Mouse (Mus musculus): ENCODE measurements around the gene Smim22. TPM values are rescaled to one million over a fixed set of nuclear protein-coding genes. Genes with fewer than 3 reads are reported as not detected.

Smim22 gene
- polyA plus RNA-seq (2014; fragmentation: Illumina TruSeq; extraction: RNeasy Lipid Tissue Mini Kit (QIAGEN cat#74804); ENCODE audit: low read depth, low replicate concordance), result 51.7 TPM

DNA sequence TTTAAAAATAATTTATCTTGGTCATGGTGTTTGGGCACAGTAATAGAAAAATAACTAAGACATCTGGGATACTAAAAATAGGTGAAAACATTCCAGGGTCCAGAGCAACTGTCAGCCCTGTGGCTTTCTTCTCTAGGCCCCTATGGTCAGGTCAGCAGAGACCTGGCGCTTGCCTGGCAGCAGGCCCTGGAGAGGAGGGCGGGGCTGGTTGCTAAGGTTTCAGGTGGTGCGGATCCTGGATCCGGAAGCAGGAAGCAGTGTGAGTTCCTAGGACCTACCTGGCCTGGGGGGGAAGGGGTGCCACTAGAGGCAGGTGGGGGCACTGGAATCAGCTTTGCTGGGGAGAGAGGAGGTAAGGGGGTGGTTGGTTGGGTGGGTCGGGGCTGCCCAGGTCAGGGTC lies at the start of gene Smim22:
Smim22 (plus strand) TSS at position 222 of the 400 bp plus-strand sequence.

DNA sequence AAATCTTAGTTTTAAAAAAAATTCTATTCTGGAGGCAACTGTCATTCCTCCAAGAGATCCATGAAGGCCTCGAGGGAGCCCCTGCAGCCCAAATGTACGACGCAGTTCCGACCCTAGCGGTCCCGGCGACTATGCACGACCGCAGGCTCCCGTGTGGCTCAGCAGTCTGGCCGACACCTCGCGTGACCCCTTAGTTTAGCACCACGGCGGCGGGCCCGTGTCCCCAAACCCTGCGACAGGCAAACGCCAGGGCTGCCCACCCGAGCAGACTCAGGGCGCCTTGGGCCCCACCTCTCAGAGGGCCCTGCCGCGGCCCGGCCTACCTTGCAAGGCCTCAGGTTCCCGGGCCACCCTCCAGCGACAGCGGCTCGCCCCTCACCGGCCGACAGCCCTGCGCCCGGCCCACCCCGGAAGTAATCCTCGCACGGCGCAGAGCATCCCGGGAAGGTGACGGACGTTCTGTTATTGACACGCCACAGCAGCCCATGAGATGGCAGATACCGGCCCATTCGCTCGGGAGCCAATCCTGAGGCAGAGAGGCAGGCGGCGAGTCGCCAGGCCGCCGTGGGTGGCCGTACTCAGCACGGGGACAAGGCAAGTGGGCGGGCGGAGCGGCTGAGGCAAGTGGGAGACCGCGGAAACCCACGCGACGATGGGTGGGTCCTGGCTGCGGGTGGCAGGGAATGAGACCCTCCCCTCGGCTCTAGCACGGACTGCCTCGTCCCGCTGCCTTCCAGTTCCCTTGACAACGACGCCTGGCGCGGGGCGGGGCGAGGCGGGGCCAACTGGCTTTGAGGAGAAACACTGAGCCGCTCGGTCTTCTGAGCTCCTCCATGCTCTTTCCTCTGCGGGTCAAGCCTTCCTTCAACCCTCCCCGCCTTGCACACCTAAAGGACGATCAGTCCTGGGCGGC lies 43.0 kb upstream of the Smim22 start, which contains the start of gene Anks3:
Anks3 (minus strand) TSS at position 409 of the 913 bp plus-strand sequence.

DNA sequence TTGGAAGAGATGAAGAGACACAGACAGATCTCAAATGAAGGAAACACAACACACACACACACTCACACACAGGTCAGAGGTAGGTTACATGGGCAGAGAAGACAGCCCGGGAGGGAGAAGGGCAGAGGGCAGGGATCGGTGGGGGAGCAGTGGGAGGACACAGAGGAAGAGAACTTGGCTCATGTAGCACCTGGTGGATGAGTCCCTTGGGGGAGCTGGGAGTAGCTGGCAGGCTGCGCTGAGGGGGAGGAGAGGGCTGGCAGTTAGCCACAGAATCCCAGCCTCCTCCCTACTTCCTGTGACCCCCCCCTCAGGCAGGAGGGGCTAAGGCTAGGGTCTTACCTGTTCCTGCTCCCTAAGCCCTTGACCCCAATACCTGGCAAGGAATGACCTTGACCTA lies 9.5 kb upstream of the Smim22 start, which contains the start of gene Sept12:
Sept12 (minus strand) TSS at position 300 of the 400 bp plus-strand sequence.

DNA sequence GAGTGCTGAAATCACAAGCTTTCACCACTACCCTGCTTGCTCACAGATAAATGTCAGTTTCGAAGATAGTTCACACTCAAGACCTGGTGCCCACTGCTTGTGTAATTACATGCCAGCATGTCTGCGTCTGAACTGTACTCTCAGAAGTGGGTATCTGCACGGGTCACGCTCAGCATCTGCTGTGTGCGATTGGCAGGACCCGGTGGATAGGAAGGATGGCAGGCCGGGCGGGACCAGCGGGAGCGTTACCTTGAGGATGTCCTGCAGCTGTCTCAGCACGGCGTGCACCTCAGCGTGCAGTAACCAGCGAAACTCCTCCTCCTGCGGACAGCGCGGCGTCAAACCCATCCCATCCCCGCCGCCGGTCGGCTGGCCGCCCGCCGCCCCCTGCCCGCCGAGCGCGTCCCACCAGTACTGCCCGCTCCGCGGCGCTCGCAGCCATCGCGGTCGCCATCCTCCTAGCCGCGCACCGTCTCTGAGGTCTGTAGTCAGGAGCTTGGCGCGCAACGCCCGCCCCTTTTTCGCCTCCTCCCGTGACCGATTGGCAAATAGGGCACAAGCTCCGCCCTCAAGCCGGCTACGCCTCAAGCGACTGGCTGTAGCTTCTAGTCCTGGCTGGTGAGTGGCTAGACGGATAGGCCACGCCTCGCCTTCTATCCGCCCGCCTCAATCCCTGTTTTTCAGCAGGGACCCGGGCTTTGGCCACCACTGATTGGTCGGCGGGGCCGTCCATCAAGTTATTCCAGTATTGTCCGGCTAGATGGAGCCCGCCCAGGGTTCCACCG lies 6.2 kb downstream of the Smim22 start, which contains the start of gene Rogdi:
Rogdi (minus strand) TSS at position 500 of the 785 bp plus-strand sequence.

DNA sequence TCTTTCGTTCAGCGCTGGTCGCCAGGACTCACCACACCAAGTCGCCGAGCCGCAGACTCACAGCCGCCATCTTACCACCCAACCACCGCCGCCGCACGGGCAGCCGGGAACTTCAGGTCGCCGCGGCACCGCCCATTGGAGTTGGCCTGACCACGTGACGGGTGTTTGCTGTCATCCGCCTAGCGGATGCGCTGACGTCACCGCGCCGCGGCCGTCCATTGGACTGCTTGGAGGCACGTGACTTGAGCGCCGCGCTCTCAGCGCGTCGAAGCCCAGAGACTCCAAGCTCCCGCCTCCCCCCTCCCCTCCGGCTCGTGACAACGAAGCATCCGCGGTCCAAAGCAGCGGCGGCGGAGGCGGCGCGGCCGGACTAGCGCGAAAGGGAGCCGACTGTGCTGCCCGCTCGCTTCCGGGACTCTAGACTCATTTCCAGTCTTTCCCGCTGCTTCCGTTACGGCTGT lies 42.7 kb downstream of the Smim22 start, which contains the start of the genes Glyr1 and Ubn1:
Glyr1 (minus strand) TSS at position 90 of the 461 bp plus-strand sequence.
Ubn1 (plus strand) TSS at position 284 of the 461 bp plus-strand sequence.

Other genes starting within 250 kb of the Smim22 start
- gene Cdip1, start 217.0 kb upstream of the Smim22 start, polyA plus RNA-seq (2014; fragmentation: Illumina TruSeq; extraction: RNeasy Lipid Tissue Mini Kit (QIAGEN cat#74804); ENCODE audit: low read depth, low replicate concordance), result 65.2 TPM
- 1.3 TPM for gene 4930562C15Rik, start 171.9 kb upstream of the Smim22 start, polyA plus RNA-seq (2014; fragmentation: Illumina TruSeq; extraction: RNeasy Lipid Tissue Mini Kit (QIAGEN cat#74804); ENCODE audit: low read depth, low replicate concordance)
- 62.1 TPM for gene Ubald1, start 127.0 kb upstream of the Smim22 start, polyA plus RNA-seq (2014; fragmentation: Illumina TruSeq; extraction: RNeasy Lipid Tissue Mini Kit (QIAGEN cat#74804); ENCODE audit: low read depth, low replicate concordance)
- 80.9 TPM for gene Mgrn1, start 121.0 kb upstream of the Smim22 start, polyA plus RNA-seq (2014; fragmentation: Illumina TruSeq; extraction: RNeasy Lipid Tissue Mini Kit (QIAGEN cat#74804); ENCODE audit: low read depth, low replicate concordance)
- gene Nudt16l1, start 68.5 kb upstream of the Smim22 start, polyA plus RNA-seq (2014; fragmentation: Illumina TruSeq; extraction: RNeasy Lipid Tissue Mini Kit (QIAGEN cat#74804); ENCODE audit: low read depth, low replicate concordance), result 55.2 TPM
- gene Anks3, start 43.1 kb upstream of the Smim22 start, polyA plus RNA-seq (2014; fragmentation: Illumina TruSeq; extraction: RNeasy Lipid Tissue Mini Kit (QIAGEN cat#74804); ENCODE audit: low read depth, low replicate concordance), result 37.2 TPM
- gene Sept12, start 9.4 kb upstream of the Smim22 start, polyA plus RNA-seq (2014; fragmentation: Illumina TruSeq; extraction: RNeasy Lipid Tissue Mini Kit (QIAGEN cat#74804); ENCODE audit: low read depth, low replicate concordance), result 7.8 TPM
- gene Rogdi, start 6.3 kb downstream of the Smim22 start, polyA plus RNA-seq (2014; fragmentation: Illumina TruSeq; extraction: RNeasy Lipid Tissue Mini Kit (QIAGEN cat#74804); ENCODE audit: low read depth, low replicate concordance), result 117 TPM
- 84.3 TPM for gene Glyr1, start 42.6 kb downstream of the Smim22 start, polyA plus RNA-seq (2014; fragmentation: Illumina TruSeq; extraction: RNeasy Lipid Tissue Mini Kit (QIAGEN cat#74804); ENCODE audit: low read depth, low replicate concordance)
- 26.1 TPM for gene Ubn1, start 42.8 kb downstream of the Smim22 start, polyA plus RNA-seq (2014; fragmentation: Illumina TruSeq; extraction: RNeasy Lipid Tissue Mini Kit (QIAGEN cat#74804); ENCODE audit: low read depth, low replicate concordance)
- 16.3 TPM for gene Ppl, start 125.1 kb downstream of the Smim22 start, polyA plus RNA-seq (2014; fragmentation: Illumina TruSeq; extraction: RNeasy Lipid Tissue Mini Kit (QIAGEN cat#74804); ENCODE audit: low read depth, low replicate concordance)
- 1.0 TPM for gene Sec14l5, start 139.8 kb downstream of the Smim22 start, polyA plus RNA-seq (2014; fragmentation: Illumina TruSeq; extraction: RNeasy Lipid Tissue Mini Kit (QIAGEN cat#74804); ENCODE audit: low read depth, low replicate concordance)
- gene Nagpa, start 196.7 kb downstream of the Smim22 start, polyA plus RNA-seq (2014; fragmentation: Illumina TruSeq; extraction: RNeasy Lipid Tissue Mini Kit (QIAGEN cat#74804); ENCODE audit: low read depth, low replicate concordance), result 15.6 TPM
- 6.6 TPM for gene AU021092, start 215.0 kb downstream of the Smim22 start, polyA plus RNA-seq (2014; fragmentation: Illumina TruSeq; extraction: RNeasy Lipid Tissue Mini Kit (QIAGEN cat#74804); ENCODE audit: low read depth, low replicate concordance)
- gene Alg1, start 226.3 kb downstream of the Smim22 start, polyA plus RNA-seq (2014; fragmentation: Illumina TruSeq; extraction: RNeasy Lipid Tissue Mini Kit (QIAGEN cat#74804); ENCODE audit: low read depth, low replicate concordance), result 37.3 TPM
- gene Eef2kmt, start 248.7 kb downstream of the Smim22 start, polyA plus RNA-seq (2014; fragmentation: Illumina TruSeq; extraction: RNeasy Lipid Tissue Mini Kit (QIAGEN cat#74804); ENCODE audit: low read depth, low replicate concordance), result 32.3 TPM

All from adipose tissue, adult 10 weeks (tissue).